Mouse (Mus musculus) kidney, embryonic 15.5 days (tissue): ENCODE data around the gene 4931429L15Rik. TPM values are rescaled to one million over a fixed set of nuclear protein-coding genes. Genes with fewer than 3 reads are reported as not detected.
"Not testable (repeated sequence)": the region's sequence is repeated elsewhere in the genome, so short reads cannot be mapped to it uniquely, and the experiment has no call there.

Experiments used
- ATAC-seq: fragments of 200-750 bp; cut with Nextera tagmentation; replicated peaks from 2 replicates; pipeline ENCODE4 v1.8.0; 2017; ENCODE audit warnings: moderate TSS enrichment; ENCODE audit not compliant: low FRiP score
- H3K27ac ChIP-seq: fragments of 300-500 bp; sonication (generic); 2 replicates; pipeline ENCODE4 v1.5.1; 2015; ENCODE audit warnings: mild to moderate bottlenecking, inconsistent platforms
- H3K27me3 ChIP-seq: fragments of 300-500 bp; sonication (generic); 2 replicates; pipeline ENCODE4 v1.6.1; 2015; ENCODE audit warnings: inconsistent platforms
- H3K36me3 ChIP-seq: fragments of 300-500 bp; sonication (generic); 2 replicates; pipeline ENCODE4 v1.6.1; 2015; ENCODE audit warnings: inconsistent platforms
- H3K4me1 ChIP-seq: fragments of 300-500 bp; sonication (generic); 2 replicates; pipeline ENCODE4 v1.6.1; 2015; ENCODE audit warnings: inconsistent platforms
- H3K4me2 ChIP-seq: fragments of 300-500 bp; sonication (generic); 2 replicates; pipeline ENCODE4 v1.6.1; 2015; ENCODE audit warnings: moderate library complexity, mild to moderate bottlenecking, inconsistent platforms
- H3K4me3 ChIP-seq: fragments of 300-500 bp; sonication (generic); replicated peaks from 2 replicates; pipeline ENCODE4 v1.5.1; 2015; ENCODE audit warnings: mild to moderate bottlenecking, inconsistent platforms
- H3K9ac ChIP-seq: fragments of 300-500 bp; sonication (generic); 2 replicates; pipeline ENCODE4 v1.6.1; 2015; ENCODE audit warnings: mild to moderate bottlenecking, inconsistent platforms
- H3K9me3 ChIP-seq: fragments of 300-500 bp; sonication (generic); replicated peaks from 2 replicates; pipeline ENCODE4 v1.6.1; 2016; ENCODE audit warnings: inconsistent platforms
- WGBS: fragments of 180-500 bp; shearing (Covaris S2); methylation state at CpG from one replicate; pipeline ENCODE4 v1.1.7; 2015; ENCODE audit warnings: mixed read lengths; 5-methylcytosine and 5-hydroxymethylcytosine counted together
- polyA plus RNA-seq: library from polyadenylated mRNA; unstranded; fragments of >200 nt; fragmentation: Nextera tagmentation; extraction: Ambion mirVana; gene quantifications from 2 replicates; pipeline ENCODE4 v1.2.1, GENCODE M21; 2015

Gene 4931429L15Rik
- not detected in 2 replicates for polyA plus RNA-seq

GRCm38 (mm10) chr9:46319886-46320285 lies at the start of gene 4931429L15Rik:
Gene 4931429L15Rik, minus strand, starts transcription at chr9:46319986.
- H3K4me1 ChIP-seq = peaks cover 11% of the 10 kb centered on the region
- not testable (repeated sequence) for H3K36me3 ChIP-seq, H3K4me2 ChIP-seq, H3K9ac ChIP-seq, H3K9me3 ChIP-seq, H3K27me3 ChIP-seq, H3K4me3 ChIP-seq, H3K27ac ChIP-seq, ATAC-seq
- 73% methylated on average over 6 of the region's 6 CpGs for WGBS

- H3K27me3 ChIP-seq = no peaks in the 10 kb centered on the region
- no peak for ATAC-seq
- H3K4me3 ChIP-seq = no peak overlapping the region
- no peaks in the 10 kb centered on the region for H3K4me1 ChIP-seq
- no peak overlapping the region for H3K9ac ChIP-seq
- WGBS = 64% methylated on average over 2 of the region's 2 CpGs
- H3K27ac ChIP-seq = no peak overlapping the region
- H3K4me2 ChIP-seq = no peak overlapping the region
- no peaks in the 10 kb centered on the region for H3K36me3 ChIP-seq
- no peaks in the 10 kb centered on the region for H3K9me3 ChIP-seq
Measured at GRCm38 (mm10) chr9:46362459-46362858, 42.7 kb upstream of the 4931429L15Rik start.

- H3K9me3 ChIP-seq = no peaks in the 10 kb centered on the region
- WGBS = 72% methylated on average over 11 of the region's 11 CpGs
- no peaks in the 10 kb centered on the region for H3K4me1 ChIP-seq
- ATAC-seq = no peak
- no peaks in the 10 kb centered on the region for H3K36me3 ChIP-seq
- no peak overlapping the region for H3K4me3 ChIP-seq
- no peak overlapping the region for H3K9ac ChIP-seq
- H3K4me2 ChIP-seq = no peak overlapping the region
- no peak overlapping the region for H3K27ac ChIP-seq
- no peaks in the 10 kb centered on the region for H3K27me3 ChIP-seq
Measured at GRCm38 (mm10) chr9:46361461-46362111, 41.8 kb upstream of the 4931429L15Rik start.

GRCm38 (mm10) chr9:46353992-46354391 lies 34.2 kb upstream of the 4931429L15Rik start:
- no peak overlapping the region for H3K9ac ChIP-seq
- H3K27me3 ChIP-seq = peaks cover 27% of the 10 kb centered on the region
- WGBS = 7% methylated on average over 3 of the region's 3 CpGs
- ATAC-seq = no peak
- H3K36me3 ChIP-seq = no peaks in the 10 kb centered on the region
- no peak overlapping the region for H3K4me3 ChIP-seq
- no peak overlapping the region for H3K4me2 ChIP-seq
- no peak overlapping the region for H3K27ac ChIP-seq
- no peaks in the 10 kb centered on the region for H3K9me3 ChIP-seq
- H3K4me1 ChIP-seq = peaks cover 10% of the 10 kb centered on the region

- Histone ChIP-seq H3K4me2 (no peak overlapping the region), H3K4me1 (peaks cover 10% of the 10 kb centered on the region), H3K36me3 (no peaks in the 10 kb centered on the region), H3K9ac (no peak overlapping the region), H3K4me3 (no peak overlapping the region), H3K27ac (no peak overlapping the region), H3K9me3 (no peaks in the 10 kb centered on the region), H3K27me3 (peaks cover 27% of the 10 kb centered on the region)
- ATAC-seq = no peak
- WGBS = 33% methylated on average over 5 of the region's 5 CpGs
Measured at GRCm38 (mm10) chr9:46353330-46353724, 33.5 kb upstream of the 4931429L15Rik start.

- Histone ChIP-seq H3K9ac (no peak overlapping the region), H3K27me3 (peaks cover 27% of the 10 kb centered on the region), H3K4me2 (peak overlapping the region; percentile 26; the same call in 1 of the 2 replicates), H3K36me3 (no peaks in the 10 kb centered on the region), H3K4me1 (peaks cover 10% of the 10 kb centered on the region), H3K4me3 (no peak overlapping the region), H3K27ac (no peak overlapping the region), H3K9me3 (no peaks in the 10 kb centered on the region)
- no peak for ATAC-seq
- 52% methylated on average over 12 of the region's 12 CpGs for WGBS
Measured at GRCm38 (mm10) chr9:46352651-46353329, 33.0 kb upstream of the 4931429L15Rik start.

GRCm38 (mm10) chr9:46350451-46350981 lies 30.7 kb upstream of the 4931429L15Rik start:
- Histone ChIP-seq H3K4me2 (no peak overlapping the region), H3K9ac (no peak overlapping the region), H3K4me3 (no peak overlapping the region), H3K9me3 (no peaks in the 10 kb centered on the region), H3K36me3 (no peaks in the 10 kb centered on the region), H3K27me3 (peaks cover 27% of the 10 kb centered on the region), H3K27ac (no peak overlapping the region), H3K4me1 (peaks cover 10% of the 10 kb centered on the region)
- no peak for ATAC-seq
- 34% methylated on average over 9 of the region's 9 CpGs for WGBS

- ATAC-seq = no peak
- Histone ChIP-seq H3K36me3 (no peaks in the 10 kb centered on the region), H3K9ac (no peak overlapping the region), H3K9me3 (no peaks in the 10 kb centered on the region), H3K4me1 (no peaks in the 10 kb centered on the region), H3K4me2 (no peak overlapping the region), H3K27ac (no peak overlapping the region), H3K4me3 (no peak overlapping the region), H3K27me3 (peaks cover 3% of the 10 kb centered on the region; the same call in 1 of the 2 replicates)
- 89% methylated on average over 4 of the region's 4 CpGs for WGBS
Measured at GRCm38 (mm10) chr9:46345887-46346665, 26.3 kb upstream of the 4931429L15Rik start.

- Histone ChIP-seq H3K4me1 (peaks cover 11% of the 10 kb centered on the region), H3K27me3 (peaks cover 14% of the 10 kb centered on the region), H3K4me2 (no peak overlapping the region), H3K27ac (no peak overlapping the region), H3K9ac (no peak overlapping the region), H3K9me3 (no peaks in the 10 kb centered on the region), H3K36me3 (no peaks in the 10 kb centered on the region), H3K4me3 (no peak overlapping the region)
- WGBS = 77% methylated on average over 4 of the region's 4 CpGs
- no peak for ATAC-seq
Measured at GRCm38 (mm10) chr9:46339051-46339652, 19.4 kb upstream of the 4931429L15Rik start.

- 40% methylated on average over 4 of the region's 4 CpGs for WGBS
- Histone ChIP-seq H3K27me3 (peaks cover 16% of the 10 kb centered on the region), H3K27ac (no peak overlapping the region), H3K4me1 (peaks cover 11% of the 10 kb centered on the region), H3K9me3 (no peaks in the 10 kb centered on the region), H3K4me2 (no peak overlapping the region), H3K36me3 (no peaks in the 10 kb centered on the region), H3K9ac (no peak overlapping the region), H3K4me3 (no peak overlapping the region)
- no peak for ATAC-seq
Measured at GRCm38 (mm10) chr9:46338384-46338783, 18.6 kb upstream of the 4931429L15Rik start.

GRCm38 (mm10) chr9:46337852-46338291 lies 18.1 kb upstream of the 4931429L15Rik start:
- H3K4me1 ChIP-seq = peaks cover 11% of the 10 kb centered on the region
- no peak overlapping the region for H3K4me2 ChIP-seq
- 0 out of 2 replicates have a peak, but pooled peaks have one; percentile 46 for ATAC-seq
- H3K9me3 ChIP-seq = no peaks in the 10 kb centered on the region
- H3K27ac ChIP-seq = no peak overlapping the region
- H3K27me3 ChIP-seq = peaks cover 21% of the 10 kb centered on the region
- no peak overlapping the region for H3K9ac ChIP-seq
- no peak overlapping the region for H3K4me3 ChIP-seq
- 0% methylated on average over 3 of the region's 3 CpGs for WGBS
- no peaks in the 10 kb centered on the region for H3K36me3 ChIP-seq
